Mouse (Mus musculus) MEL (cell line): ENCODE results near the gene Nudt17. TPM values are rescaled to one million over a fixed set of nuclear protein-coding genes. Genes with fewer than 3 reads are reported as not detected.
A peak's percentile ranks its signal among the peaks of the same experiment; 100 is the strongest.

ENCODE experiments used
- DNase-seq: peaks from one replicate; pipeline ENCODE4 v3.0.0; 2011; ENCODE audit warnings: low read depth, low spot score
- H3K27ac ChIP-seq: 2 replicates; pipeline ENCODE4 v1.5.1; 2012; ENCODE audit warnings: low read depth, mild to moderate bottlenecking, control low read depth, low read length, moderate library complexity; ENCODE audit not compliant: control insufficient read depth
- H3K27me3 ChIP-seq, 2 experiments: fragments of 150-350 bp in 1 of 2; sonication (generic) in 1 of 2; 2 replicates each; pipeline ENCODE4 v1.6.1; 2012; ENCODE audit warnings: low read length in 2 of 2, mild to moderate bottlenecking in 2 of 2, improper control_type of control experiment in 1 of 2, moderate library complexity in 1 of 2; ENCODE audit not compliant: insufficient read depth in 2 of 2, control insufficient read depth in 1 of 2
- H3K36me3 ChIP-seq, 2 experiments: 2 replicates each; pipeline ENCODE4 v1.6.1; 2012 to 2014; ENCODE audit warnings: low read length in 2 of 2, improper control_type of control experiment in 1 of 2, inconsistent platforms in 1 of 2, mild to moderate bottlenecking in 1 of 2; ENCODE audit not compliant: insufficient read depth in 2 of 2, control insufficient read depth in 1 of 2
- H3K4me1 ChIP-seq, 2 experiments: fragments of 150-350 bp in 1 of 2; sonication (generic) in 1 of 2; 2 replicates each; pipeline ENCODE4 v1.6.1; 2012; ENCODE audit warnings: low read length in 2 of 2, improper control_type of control experiment in 1 of 2, mild to moderate bottlenecking in 1 of 2; ENCODE audit not compliant: insufficient read depth in 2 of 2, control insufficient read depth in 1 of 2
- H3K4me3 ChIP-seq, 2 experiments: fragments of 150-350 bp in 1 of 2; sonication (generic) in 1 of 2; 2 replicates each; pipeline ENCODE4 v1.5.1; 2012; ENCODE audit warnings: low read depth in 2 of 2, low read length in 2 of 2, mild to moderate bottlenecking in 2 of 2, moderate library complexity in 2 of 2, control low read depth in 1 of 2, improper control_type of control experiment in 1 of 2; ENCODE audit not compliant: control insufficient read depth in 1 of 2, insufficient read depth in 1 of 2
- H3K79me2 ChIP-seq: 2 replicates; pipeline ENCODE4 v1.6.1; 2012; ENCODE audit warnings: mild to moderate bottlenecking, low read length, moderate library complexity; ENCODE audit not compliant: control insufficient read depth, poor library complexity, insufficient read depth
- H3K9ac ChIP-seq: 2 replicates; pipeline ENCODE4 v1.6.1; 2012; ENCODE audit warnings: low read depth, mild to moderate bottlenecking, control low read depth, low read length, moderate library complexity; ENCODE audit not compliant: control insufficient read depth, poor library complexity, severe bottlenecking
- H3K9me3 ChIP-seq: fragments of 150-350 bp; sonication (generic); replicated peaks from 2 replicates; pipeline ENCODE4 v1.6.1; 2012; ENCODE audit warnings: mild to moderate bottlenecking, low read length, improper control_type of control experiment, moderate library complexity; ENCODE audit not compliant: insufficient read depth
- CTCF ChIP-seq, 3 experiments: IDR thresholded peaks in 2 of 3; conservative IDR thresholded peaks in 1 of 3; 2 replicates each; pipeline ENCODE4 v1.5.1; 2011 to 2012; ENCODE audit warnings: low read length in 3 of 3, low read depth in 2 of 3, mild to moderate bottlenecking in 2 of 3, improper control_type of control experiment in 1 of 3, inconsistent platforms in 1 of 3, mixed read lengths in 1 of 3, moderate library complexity in 1 of 3; ENCODE audit not compliant: control insufficient read depth in 1 of 3, insufficient read depth in 1 of 3, poor library complexity in 1 of 3, severe bottlenecking in 1 of 3
- EP300 ChIP-seq, 2 experiments: IDR thresholded peaks; 2 replicates each; pipeline ENCODE4 v1.6.1; 2011; ENCODE audit warnings: improper control_type of control experiment in 2 of 2, low read length in 2 of 2, low read depth in 1 of 2, mild to moderate bottlenecking in 1 of 2
- GATA1 ChIP-seq: IDR thresholded peaks from 2 replicates; pipeline ENCODE4 v1.6.1; 2011; ENCODE audit warnings: low read depth, low read length, improper control_type of control experiment
- JUND ChIP-seq: IDR thresholded peaks from 2 replicates; pipeline ENCODE4 v1.6.1; 2011; ENCODE audit warnings: low read depth, mild to moderate bottlenecking, improper control_type of control experiment, low read length
- MAX ChIP-seq: IDR thresholded peaks from 2 replicates; pipeline ENCODE4 v1.6.1; 2011; ENCODE audit warnings: low read length, improper control_type of control experiment
- MAZ ChIP-seq: IDR thresholded peaks from 2 replicates; pipeline ENCODE4 v1.6.1; 2012; ENCODE audit warnings: low read depth, mild to moderate bottlenecking, inconsistent platforms, low read length, improper control_type of control experiment
- MXI1 ChIP-seq: IDR thresholded peaks from 2 replicates; pipeline ENCODE4 v1.6.1; 2011; ENCODE audit warnings: mild to moderate bottlenecking, low read depth, low read length, improper control_type of control experiment
- MYC ChIP-seq: IDR thresholded peaks from 2 replicates; pipeline ENCODE4 v1.6.1; 2011; ENCODE audit warnings: low read depth, mild to moderate bottlenecking, low read length, improper control_type of control experiment, moderate library complexity
- NRF1 ChIP-seq: IDR thresholded peaks from 2 replicates; pipeline ENCODE4 v1.6.1; 2014; ENCODE audit warnings: low read depth, mild to moderate bottlenecking, inconsistent platforms, low read length, improper control_type of control experiment, moderate library complexity; ENCODE audit not compliant: poor library complexity, insufficient read depth, severe bottlenecking
- POLR2A ChIP-seq, 2 experiments: IDR thresholded peaks; 2 replicates each; pipeline ENCODE4 v1.6.1; 2011 to 2012; ENCODE audit warnings: low read length in 2 of 2, mild to moderate bottlenecking in 2 of 2, control low read depth in 1 of 2, improper control_type of control experiment in 1 of 2, low read depth in 1 of 2, moderate library complexity in 1 of 2; ENCODE audit not compliant: control insufficient read depth in 1 of 2, insufficient read depth in 1 of 2, poor library complexity in 1 of 2
- RAD21 ChIP-seq: IDR thresholded peaks from 2 replicates; pipeline ENCODE4 v1.6.1; 2011; ENCODE audit warnings: mild to moderate bottlenecking, low read depth, low read length, improper control_type of control experiment
- SIN3A ChIP-seq: IDR thresholded peaks from 2 replicates; pipeline ENCODE4 v1.6.1; 2012; ENCODE audit warnings: low read length, improper control_type of control experiment, inconsistent platforms
- SMC3 ChIP-seq: IDR thresholded peaks from 2 replicates; pipeline ENCODE4 v1.6.1; 2011; ENCODE audit warnings: low read depth, low read length, improper control_type of control experiment
- TBP ChIP-seq: IDR thresholded peaks from 2 replicates; pipeline ENCODE4 v1.8.0; 2011; ENCODE audit warnings: low read depth, low read length, improper control_type of control experiment
- USF1 ChIP-seq: IDR thresholded peaks from 2 replicates; pipeline ENCODE4 v1.6.1; 2014; ENCODE audit warnings: low read depth, mild to moderate bottlenecking, inconsistent platforms, low read length, improper control_type of control experiment, moderate library complexity
- ZC3H11A ChIP-seq: IDR thresholded peaks from 2 replicates; pipeline ENCODE4 v1.6.1; 2012; ENCODE audit warnings: low read depth, mild to moderate bottlenecking, inconsistent platforms, low read length, improper control_type of control experiment
- polyA plus RNA-seq, 2 experiments: library from polyadenylated mRNA; stranded (reverse) in 1 of 2; unstranded in 1 of 2; fragments of >175 nt in 1 of 2; fragments of >200 nt in 1 of 2; gene quantifications; 2 replicates each; pipeline versions ENCODE4 v1.2.1 to v1.2.4; 2012; ENCODE audit warnings: low replicate concordance in 2 of 2, low read depth in 1 of 2; ENCODE audit not compliant: insufficient read length in 2 of 2, insufficient read depth in 1 of 2, missing spikeins in 1 of 2
- total RNA-seq: library from RNA; depleted of rRNA; stranded (reverse); fragments of 300-350 nt; gene quantifications from 2 replicates; pipeline ENCODE4 v1.2.3, GENCODE M21; 2012

The Nudt17 gene
- total and polyA plus RNA-seq, 3 experiments, result 2.7 to 6.5 TPM; not detected in 1

DNA sequence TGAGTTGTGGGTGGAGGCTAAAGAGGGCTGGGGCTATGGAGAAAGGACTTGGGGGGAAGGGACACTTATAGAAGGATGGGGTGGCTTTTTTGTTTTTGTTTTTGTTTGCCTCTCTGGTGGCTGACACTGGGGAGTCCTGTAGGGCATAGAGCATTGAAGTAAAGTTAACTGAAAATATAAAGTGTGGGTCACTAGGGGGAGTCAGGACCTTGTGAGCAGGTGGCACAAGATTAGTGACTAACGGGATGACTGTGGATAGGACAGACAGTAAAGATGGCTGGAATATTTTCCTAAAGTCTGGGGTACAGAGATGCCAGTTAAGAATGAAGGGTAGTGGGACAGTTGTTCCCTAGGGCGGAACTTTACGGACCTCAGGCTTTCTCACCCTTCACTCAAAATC lies 18.1 kb downstream of the Nudt17 start:
- peak; percentile 58 for DNase-seq
- Histone ChIP-seq H3K9me3 (no peaks in the 10 kb centered on the region), H3K27ac (no peak overlapping the region), H3K4me1 (peaks cover 13 to 17% of the 10 kb centered on the region in 2 experiments), H3K4me3 (no peak overlapping the region), H3K27me3 (no peaks in the 10 kb centered on the region), H3K36me3 (peaks cover 0 to 13% of the 10 kb centered on the region in 2 experiments; a peak in 2 of 4 replicates), H3K79me2 (no peaks in the 10 kb centered on the region), H3K9ac (no peak overlapping the region)
- TF ChIP-seq SIN3A (0 out of 2 replicates have a peak, but pooled peaks have one; percentile 30), SMC3 (peak; percentile 49), ZC3H11A (0 out of 2 replicates have a peak, but pooled peaks have one; percentile 8), POLR2A (IDR thresholded peaks at IDR 0.05; ENCODE audit: control insufficient read depth in 1 of 2, insufficient read depth in 1 of 2, low read depth in 1 of 2, low read length in 2 of 2, poor library complexity in 1 of 2) (no peak), MXI1 (0 out of 2 replicates have a peak, but pooled peaks have one; percentile 33), NRF1 (no peak), CTCF (IDR thresholded peaks at IDR 0.05 in 2 of 3, conservative IDR thresholded peaks at IDR 0.05 in 1 of 3; ENCODE audit: control insufficient read depth in 1 of 3, insufficient read depth in 1 of 3, low read depth in 2 of 3, low read length in 3 of 3, poor library complexity in 1 of 3, severe bottlenecking in 1 of 3) (peak; percentile 27 to 63 (median 44); a peak in 5 of 6 replicates), JUND (no peak), MAZ (0 out of 2 replicates have a peak, but pooled peaks have one; percentile 28), MYC (0 out of 2 replicates have a peak, but pooled peaks have one; percentile 41), RAD21 (peak; percentile 25)

DNA sequence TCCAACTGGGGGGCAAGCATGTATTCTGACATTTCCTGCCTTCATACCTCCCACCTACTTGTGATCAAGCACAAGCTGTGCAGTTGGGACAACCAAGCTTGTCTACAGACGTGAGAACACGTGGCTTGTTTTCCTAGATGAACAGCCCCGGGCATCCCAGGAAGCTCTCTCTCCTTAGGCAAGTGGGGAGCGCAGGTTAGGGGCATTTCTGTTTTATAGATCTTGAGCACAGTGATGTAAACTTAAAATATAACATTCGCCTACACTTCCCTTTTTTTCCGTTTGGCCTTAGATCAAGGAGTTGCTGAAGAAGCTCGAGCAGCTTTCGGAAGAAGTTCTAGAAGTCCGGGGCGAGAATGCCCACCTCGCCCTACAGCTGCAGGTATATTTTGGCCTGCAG lies 19.5 kb downstream of the Nudt17 start:
- no peak overlapping the region for H3K27ac ChIP-seq
- peaks cover 13 to 14% of the 10 kb centered on the region in 2 experiments for H3K4me1 ChIP-seq
- H3K79me2 ChIP-seq, result no peaks in the 10 kb centered on the region
- H3K9ac ChIP-seq, result peak overlapping the region; percentile 26
- H3K4me3 ChIP-seq, result peak overlapping the region; percentile 53 to 70
- TF ChIP-seq USF1, result peak; percentile 45
- no peak; the same call in 1 of the 2 replicates for TF ChIP-seq MYC
- no peak for TF ChIP-seq GATA1
- TF ChIP-seq EP300 (IDR thresholded peaks at IDR 0.05; ENCODE audit: low read depth in 1 of 2, low read length in 2 of 2), result peak in 1 of 2 experiments; percentile 65; a peak in 2 of 4 replicates
- TF ChIP-seq MXI1, result peak; percentile 80
- TF ChIP-seq SIN3A, result peak; percentile 69
- TF ChIP-seq TBP, result 0 out of 2 replicates have a peak, but pooled peaks have one; percentile 28
- peak; percentile 52 for TF ChIP-seq MAX
- no peaks in the 10 kb centered on the region for H3K27me3 ChIP-seq
- peak; percentile 88 for DNase-seq
- no peaks in the 10 kb centered on the region for H3K9me3 ChIP-seq
- peaks cover 0 to 9% of the 10 kb centered on the region in 2 experiments; a peak in 2 of 4 replicates for H3K36me3 ChIP-seq
